Mouse (Mus musculus): ENCODE measurements around the gene Eloa. TPM values are rescaled to one million over a fixed set of nuclear protein-coding genes. Genes with fewer than 3 reads are reported as not detected.

The Eloa gene
- total and polyA plus RNA-seq, 3 experiments: 12.9 to 108 (median 56.0) TPM

DNA sequence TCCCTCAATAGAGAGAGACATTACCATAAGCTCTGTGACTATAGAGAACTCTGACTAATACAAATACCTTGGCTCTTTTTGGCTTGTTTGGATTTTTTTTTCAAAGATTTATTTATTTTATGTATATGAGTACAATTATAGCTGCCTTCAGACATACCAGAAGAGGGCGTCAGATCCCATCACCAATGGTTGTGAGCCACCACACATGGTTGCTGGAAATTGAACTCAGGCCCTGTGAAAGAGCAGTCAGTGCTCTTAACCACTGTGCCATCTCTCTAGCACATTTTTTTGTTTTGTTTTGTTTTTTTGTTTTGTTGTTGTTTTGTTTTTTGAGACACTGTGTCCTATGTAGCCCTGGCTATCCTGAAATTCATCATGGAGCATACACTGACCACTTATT is 3.8 kb upstream of the Eloa start:
- TF ChIP-seq POLR2AphosphoS5 (IDR thresholded peaks at IDR 0.05; ENCODE audit: insufficient replicate concordance, low read depth, low read length) (no peak), CTCF (IDR thresholded peaks at IDR 0.05; ENCODE audit: low read depth, low read length) (no peak), GATA2 (IDR thresholded peaks at IDR 0.05; ENCODE audit: borderline replicate concordance, low read depth, low read length) (no peak), GATA1 (IDR thresholded peaks at IDR 0.05; ENCODE audit: borderline replicate concordance, low read length) (no peak), TAL1 (conservative IDR thresholded peaks at IDR 0.05; ENCODE audit: low read depth, low read length) (no peak)
- Histone ChIP-seq H3K4me1 (ENCODE audit: insufficient read depth, low read depth, low read length) (peaks cover 46% of the 10 kb centered on the region), H3K27me3 (ENCODE audit: insufficient read depth, low read length) (no peaks in the 10 kb centered on the region), H3K36me3 (replicated peaks) (no peaks in the 10 kb centered on the region), H3K9me3 (replicated peaks) (no peaks in the 10 kb centered on the region), H3K4me3 (ENCODE audit: low read depth, low read length) (no peak overlapping the region)
- DNase-seq (ENCODE audit: low spot score) (no peak), ATAC-seq (ENCODE audit: extremely low read depth, insufficient number of reproducible peaks, low FRiP score, poor library complexity, severe bottlenecking) (no peak)

DNA sequence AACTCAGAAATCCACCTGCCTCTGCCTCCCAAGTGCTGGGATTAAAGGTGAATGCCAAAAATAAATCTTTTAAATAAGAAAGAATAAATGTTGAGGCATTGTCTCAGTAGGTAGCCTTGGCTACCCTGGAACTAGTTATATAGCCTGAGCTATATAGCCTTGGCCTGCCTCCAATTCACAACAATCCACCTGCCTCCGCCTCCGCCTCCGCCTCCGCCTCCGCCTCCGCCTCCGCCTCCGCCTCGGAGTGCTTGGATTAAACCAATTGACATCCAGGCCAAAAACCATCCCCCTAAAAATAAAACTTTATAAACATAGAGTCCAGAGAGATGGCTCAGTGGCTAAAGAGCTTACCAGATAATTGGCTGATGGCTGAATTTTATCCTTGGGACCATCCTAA is 1.4 kb upstream of the Eloa start:
- Histone ChIP-seq H3K4me3 (ENCODE audit: low read depth, low read length) (no peak overlapping the region), H3K4me1 (ENCODE audit: insufficient read depth, low read depth, low read length) (peaks cover 37% of the 10 kb centered on the region), H3K27me3 (ENCODE audit: insufficient read depth, low read length) (no peaks in the 10 kb centered on the region), H3K36me3 (replicated peaks) (peaks cover 15% of the 10 kb centered on the region), H3K9me3 (replicated peaks) (no peaks in the 10 kb centered on the region)
- ATAC-seq (ENCODE audit: extremely low read depth, insufficient number of reproducible peaks, low FRiP score, poor library complexity, severe bottlenecking) (no peak), DNase-seq (ENCODE audit: low spot score) (no peak)
- TF ChIP-seq GATA2 (IDR thresholded peaks at IDR 0.05; ENCODE audit: borderline replicate concordance, low read depth, low read length): no peak
- no peak for TF ChIP-seq CTCF (IDR thresholded peaks at IDR 0.05; ENCODE audit: low read depth, low read length)
- TF ChIP-seq TAL1 (conservative IDR thresholded peaks at IDR 0.05; ENCODE audit: low read depth, low read length): no peak
- TF ChIP-seq POLR2AphosphoS5 (IDR thresholded peaks at IDR 0.05; ENCODE audit: insufficient replicate concordance, low read depth, low read length): no peak
- no peak for TF ChIP-seq GATA1 (IDR thresholded peaks at IDR 0.05; ENCODE audit: borderline replicate concordance, low read length)

DNA sequence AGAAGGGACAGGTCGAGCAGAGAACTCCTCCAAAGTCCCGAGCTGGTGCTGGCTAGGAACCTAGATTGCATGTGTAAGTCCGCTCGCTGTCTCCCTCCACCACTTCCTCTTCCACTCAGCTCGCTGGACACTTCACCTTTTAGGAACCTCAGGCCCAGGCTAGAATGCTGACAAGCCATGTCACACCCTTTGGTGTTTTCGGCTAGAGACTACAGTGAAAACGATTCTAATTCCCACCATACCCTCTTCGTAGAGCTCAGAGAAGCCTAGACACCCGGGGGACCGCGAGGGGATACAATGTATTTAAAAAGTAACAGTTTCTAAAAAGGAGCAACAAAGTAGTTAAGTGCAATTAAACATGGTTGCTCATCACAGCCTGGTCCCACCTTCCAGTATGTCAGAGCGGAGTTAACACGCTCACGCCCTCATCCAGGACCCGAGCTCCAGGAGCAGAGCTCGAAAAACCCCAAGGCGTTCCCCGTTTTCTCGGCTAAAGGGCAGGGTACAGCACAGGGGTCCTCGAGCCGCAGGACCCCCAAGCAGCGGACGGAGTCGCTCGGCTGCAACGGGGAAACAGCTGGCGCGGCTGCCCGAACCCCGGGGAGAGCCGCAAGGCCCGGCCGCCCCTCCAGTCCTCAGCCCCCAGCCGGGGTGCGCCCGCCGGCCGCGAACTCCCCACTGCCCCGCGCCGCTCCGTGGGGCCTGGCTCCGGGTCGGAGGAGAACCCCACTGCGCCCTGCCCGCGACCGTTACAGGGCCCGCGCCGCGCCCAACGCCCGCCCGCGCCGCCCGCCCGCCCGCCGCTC is 617 bp downstream of the Eloa start:
- DNase-seq (ENCODE audit: low spot score): peak; percentile 55
- H3K4me1 ChIP-seq (ENCODE audit: insufficient read depth, low read depth, low read length): peaks cover 32% of the 10 kb centered on the region
- TF ChIP-seq POLR2AphosphoS5 (IDR thresholded peaks at IDR 0.05; ENCODE audit: insufficient replicate concordance, low read depth, low read length): no peak
- TF ChIP-seq CTCF (IDR thresholded peaks at IDR 0.05; ENCODE audit: low read depth, low read length): no peak
- no peak for TF ChIP-seq GATA2 (IDR thresholded peaks at IDR 0.05; ENCODE audit: borderline replicate concordance, low read depth, low read length)
- TF ChIP-seq GATA1 (IDR thresholded peaks at IDR 0.05; ENCODE audit: borderline replicate concordance, low read length): no peak
- no peak for TF ChIP-seq TAL1 (conservative IDR thresholded peaks at IDR 0.05; ENCODE audit: low read depth, low read length)
- H3K9me3 ChIP-seq (replicated peaks): no peaks in the 10 kb centered on the region
- H3K27me3 ChIP-seq (ENCODE audit: insufficient read depth, low read length): no peaks in the 10 kb centered on the region
- peaks cover 29% of the 10 kb centered on the region for H3K36me3 ChIP-seq (replicated peaks)
- peak overlapping the region; percentile 96 for H3K4me3 ChIP-seq (ENCODE audit: low read depth, low read length)
- ATAC-seq (ENCODE audit: extremely low read depth, insufficient number of reproducible peaks, low FRiP score, poor library complexity, severe bottlenecking): no peak

DNA sequence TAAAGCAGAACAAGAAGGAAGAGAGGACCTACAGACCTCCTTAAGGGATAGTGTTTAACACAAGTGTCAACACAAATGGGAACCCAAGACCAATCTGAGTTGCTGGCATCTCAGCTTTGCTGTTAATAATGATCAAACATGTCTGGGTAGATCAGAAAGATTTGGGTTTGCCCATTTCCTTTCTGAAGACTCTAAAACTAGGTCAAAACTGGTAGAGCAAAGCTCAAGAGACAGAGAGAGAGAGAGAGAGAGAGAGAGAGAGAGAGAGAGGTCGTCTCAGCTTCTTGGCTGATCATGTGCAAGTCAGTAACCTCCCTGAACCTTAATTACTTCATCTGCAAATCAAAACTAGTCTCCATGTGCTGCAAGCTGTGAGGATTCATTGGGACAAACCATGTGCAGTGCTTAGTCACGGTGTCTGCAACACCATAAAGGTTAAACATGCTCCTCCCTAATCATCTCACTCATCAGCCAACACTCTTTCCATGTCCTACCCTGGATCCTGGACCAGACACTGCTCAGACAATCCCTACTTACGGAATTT is 5.4 kb downstream of the Eloa start:
- Histone ChIP-seq H3K4me3 (ENCODE audit: low read depth, low read length) (no peak overlapping the region), H3K27me3 (ENCODE audit: insufficient read depth, low read length) (no peaks in the 10 kb centered on the region), H3K9me3 (replicated peaks) (no peaks in the 10 kb centered on the region), H3K4me1 (ENCODE audit: insufficient read depth, low read depth, low read length) (peaks cover 37% of the 10 kb centered on the region), H3K36me3 (replicated peaks) (peaks cover 71% of the 10 kb centered on the region)
- TF ChIP-seq CTCF (IDR thresholded peaks at IDR 0.05; ENCODE audit: low read depth, low read length): no peak
- no peak for TF ChIP-seq TAL1 (conservative IDR thresholded peaks at IDR 0.05; ENCODE audit: low read depth, low read length)
- TF ChIP-seq POLR2AphosphoS5 (IDR thresholded peaks at IDR 0.05; ENCODE audit: insufficient replicate concordance, low read depth, low read length): no peak
- no peak for TF ChIP-seq GATA2 (IDR thresholded peaks at IDR 0.05; ENCODE audit: borderline replicate concordance, low read depth, low read length)
- no peak for TF ChIP-seq GATA1 (IDR thresholded peaks at IDR 0.05; ENCODE audit: borderline replicate concordance, low read length)
- DNase-seq (ENCODE audit: low spot score): no peak
- ATAC-seq (ENCODE audit: extremely low read depth, insufficient number of reproducible peaks, low FRiP score, poor library complexity, severe bottlenecking): no peak

DNA sequence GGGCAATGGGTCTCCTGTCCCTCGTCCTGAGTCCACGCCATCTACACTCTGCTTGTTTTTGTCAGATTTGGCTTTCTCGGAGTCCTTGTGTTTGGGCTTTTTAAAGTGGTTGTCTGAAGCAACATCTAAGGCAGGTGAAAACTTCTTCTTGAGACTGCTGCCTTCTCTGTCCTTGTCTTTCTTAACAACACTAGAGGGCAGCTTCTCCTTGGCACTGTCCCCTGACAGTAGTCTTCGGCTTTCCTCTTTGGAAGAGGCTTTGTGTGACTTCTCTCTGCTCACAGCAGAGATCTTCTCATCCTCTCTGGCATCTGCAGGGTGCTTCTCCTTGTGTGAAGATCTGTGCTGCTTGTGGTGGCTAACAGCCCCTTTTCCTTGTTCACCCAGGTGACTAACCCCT is 11.0 kb downstream of the Eloa start:
- Histone ChIP-seq H3K9me3 (replicated peaks) (no peaks in the 10 kb centered on the region), H3K4me1 (ENCODE audit: insufficient read depth, low read depth, low read length) (peaks cover 11% of the 10 kb centered on the region), H3K4me3 (ENCODE audit: low read depth, low read length) (no peak overlapping the region), H3K36me3 (replicated peaks) (peaks cover 91% of the 10 kb centered on the region), H3K27me3 (ENCODE audit: insufficient read depth, low read length) (no peaks in the 10 kb centered on the region)
- TF ChIP-seq POLR2AphosphoS5 (IDR thresholded peaks at IDR 0.05; ENCODE audit: insufficient replicate concordance, low read depth, low read length) (no peak), GATA2 (IDR thresholded peaks at IDR 0.05; ENCODE audit: borderline replicate concordance, low read depth, low read length) (no peak), TAL1 (conservative IDR thresholded peaks at IDR 0.05; ENCODE audit: low read depth, low read length) (no peak), CTCF (IDR thresholded peaks at IDR 0.05; ENCODE audit: low read depth, low read length) (no peak), GATA1 (IDR thresholded peaks at IDR 0.05; ENCODE audit: borderline replicate concordance, low read length) (no peak)
- DNase-seq (ENCODE audit: low spot score) (no peak), ATAC-seq (ENCODE audit: extremely low read depth, insufficient number of reproducible peaks, low FRiP score, poor library complexity, severe bottlenecking) (no peak)

DNA sequence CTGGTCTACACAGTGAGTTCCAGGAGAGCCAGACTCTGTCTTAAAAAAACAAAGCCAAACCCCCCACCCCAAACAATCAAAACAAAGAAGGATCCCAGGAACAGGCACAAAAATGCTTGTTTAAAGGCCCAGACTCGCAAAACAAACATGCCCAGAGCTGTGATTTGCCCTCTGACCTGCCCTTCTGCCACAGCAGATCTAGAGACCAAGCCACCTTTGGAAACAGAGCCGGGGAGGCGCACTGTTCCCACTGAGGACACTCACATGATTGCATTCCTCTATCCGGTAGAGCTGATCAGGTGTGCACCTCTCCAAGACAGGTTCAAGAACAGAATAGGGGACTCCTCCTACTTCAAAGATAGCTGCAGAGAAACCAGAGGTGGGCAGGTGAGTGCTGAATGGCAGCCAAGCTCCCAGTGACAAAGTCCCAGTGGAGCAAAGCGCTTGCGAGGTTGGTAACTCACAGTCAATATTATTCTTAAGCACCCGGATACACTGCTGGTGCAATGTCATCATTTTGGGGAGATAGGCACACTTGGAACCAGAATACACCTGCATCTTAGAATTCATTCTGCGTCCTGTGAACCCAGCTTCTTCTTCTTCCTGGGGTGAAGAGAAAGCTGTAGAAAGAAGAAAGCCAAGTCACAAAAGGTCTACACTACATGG is 12.6 kb downstream of the Eloa start:
- no peaks in the 10 kb centered on the region for H3K9me3 ChIP-seq (replicated peaks)
- H3K4me3 ChIP-seq (ENCODE audit: low read depth, low read length): no peak overlapping the region
- peaks cover 93% of the 10 kb centered on the region for H3K36me3 ChIP-seq (replicated peaks)
- H3K4me1 ChIP-seq (ENCODE audit: insufficient read depth, low read depth, low read length): peaks cover 5% of the 10 kb centered on the region; the same call in 1 of the 2 replicates
- ATAC-seq (ENCODE audit: extremely low read depth, insufficient number of reproducible peaks, low FRiP score, poor library complexity, severe bottlenecking) (no peak), DNase-seq (ENCODE audit: low spot score) (no peak)
- H3K27me3 ChIP-seq (ENCODE audit: insufficient read depth, low read length): no peaks in the 10 kb centered on the region
- TF ChIP-seq GATA2 (IDR thresholded peaks at IDR 0.05; ENCODE audit: borderline replicate concordance, low read depth, low read length) (no peak), TAL1 (conservative IDR thresholded peaks at IDR 0.05; ENCODE audit: low read depth, low read length) (no peak), POLR2AphosphoS5 (IDR thresholded peaks at IDR 0.05; ENCODE audit: insufficient replicate concordance, low read depth, low read length) (no peak), CTCF (IDR thresholded peaks at IDR 0.05; ENCODE audit: low read depth, low read length) (no peak), GATA1 (IDR thresholded peaks at IDR 0.05; ENCODE audit: borderline replicate concordance, low read length) (no peak)

All from G1E (cell line).